ENCODE assay signal across 23 mouse cellular contexts in genomic region chr15:83601185-83601584, GRCm38 (mm10). TPM values are rescaled to one million over a fixed set of nuclear protein-coding genes. Genes with fewer than 3 reads are reported as not detected.
DNase-seq lines count a peak whose midpoint lies in the region; ATAC-seq and TF ChIP-seq lines count a peak whose summit lies in the region.
"Had no signal": no experiment of that assay in that cellular context is flagged by ENCODE, and none has a peak within 500 bp of the region (broad histone marks: within the 10 kb centered on the region; RNA-seq: fewer than 3 reads in every experiment).

No protein-coding gene starts in this region.

- 53% methylated on average over 4 of the region's 4 CpGs for WGBS in liver, embryonic 11.5 days

- peak overlapping the region; percentile 34; the same call in 1 of the 2 replicates for H3K9ac ChIP-seq in liver, embryonic 11.5 days (ENCODE audit: low read depth, low read length)
- H3K9ac ChIP-seq in MEL (ENCODE audit: control insufficient read depth, low read depth, low read length, poor library complexity, severe bottlenecking) = no peak overlapping the region
- H3K9ac ChIP-seq: heart, embryonic 13.5 days; limb, embryonic 13.5 days; lung, embryonic 14.5 days; midbrain, embryonic 13.5 days; neural tube, embryonic 15.5 days had no signal

- TF ChIP-seq RAD21 in MEL (IDR thresholded peaks at IDR 0.05; ENCODE audit: low read depth, low read length) = no peak

- TF ChIP-seq CTCF in MEL (IDR thresholded peaks at IDR 0.05 in 2 of 3, conservative IDR thresholded peaks at IDR 0.05 in 1 of 3; ENCODE audit: control insufficient read depth in 1 of 3, insufficient read depth in 1 of 3, low read depth in 2 of 3, low read length in 3 of 3, poor library complexity in 1 of 3, severe bottlenecking in 1 of 3) = no peak

- peak; percentile 56 to 73 for TF ChIP-seq EP300 in MEL (IDR thresholded peaks at IDR 0.05; ENCODE audit: low read depth in 1 of 2, low read length in 2 of 2)

- no peaks in the 10 kb centered on the region for H3K79me2 ChIP-seq in MEL (ENCODE audit: control insufficient read depth, insufficient read depth, low read length, poor library complexity)

- H3K4me1 ChIP-seq in liver, embryonic 11.5 days (replicated peaks; ENCODE audit: control insufficient read depth, insufficient read depth, low read length) = peaks cover 19% of the 10 kb centered on the region
- H3K4me1 ChIP-seq in MEL (ENCODE audit: control insufficient read depth in 1 of 2, insufficient read depth in 2 of 2, low read length in 2 of 2) = peaks cover 9 to 17% of the 10 kb centered on the region in 2 experiments
- H3K4me1 ChIP-seq: limb, embryonic 13.5 days; midbrain, embryonic 13.5 days; neural tube, embryonic 15.5 days had no signal

- no peaks in the 10 kb centered on the region for H3K36me3 ChIP-seq in liver, embryonic 11.5 days (ENCODE audit: control insufficient read depth, insufficient read depth, low read length)
- H3K36me3 ChIP-seq in MEL (ENCODE audit: control insufficient read depth in 1 of 2, insufficient read depth in 2 of 2, low read length in 2 of 2) = peaks cover 0 to 7% of the 10 kb centered on the region in 2 experiments; a peak in 2 of 4 replicates
- H3K36me3 ChIP-seq: heart, embryonic 13.5 days; limb, embryonic 13.5 days; midbrain, embryonic 13.5 days; neural tube, embryonic 15.5 days had no signal

- no peak for TF ChIP-seq POLR2A in MEL (IDR thresholded peaks at IDR 0.05; ENCODE audit: control insufficient read depth in 1 of 2, insufficient read depth in 1 of 2, low read depth in 1 of 2, low read length in 2 of 2, poor library complexity in 1 of 2)

- H3K27ac ChIP-seq in liver, embryonic 11.5 days (ENCODE audit: low read depth, low read length) = no peak overlapping the region
- H3K27ac ChIP-seq in MEL (ENCODE audit: control insufficient read depth, low read depth, low read length) = 0 out of 2 replicates have a peak overlapping the region, but pooled peaks have one; percentile 33
- H3K27ac ChIP-seq: heart, embryonic 13.5 days; hindbrain, postnatal 0 days; limb, embryonic 13.5 days; midbrain, embryonic 13.5 days; neural tube, embryonic 15.5 days had no signal

- H3K9me3 ChIP-seq in liver, embryonic 11.5 days (ENCODE audit: control insufficient read depth, low read length) = no peaks in the 10 kb centered on the region
- no peaks in the 10 kb centered on the region for H3K9me3 ChIP-seq in MEL (replicated peaks; ENCODE audit: insufficient read depth, low read length)
- H3K9me3 ChIP-seq: heart, embryonic 13.5 days; limb, embryonic 13.5 days; midbrain, embryonic 13.5 days; neural tube, embryonic 15.5 days had no signal

- no peak for DNase-seq in liver, embryonic 11.5 days (ENCODE audit: low spot score)
- DNase-seq in liver (no peak), MEL (ENCODE audit: low read depth, low spot score) (peak; percentile 44)
- peak; percentile 48 for DNase-seq in naive thymus-derived CD4-positive, alpha-beta T cell, adult 2 months (ENCODE audit: low read depth)
- DNase-seq in thymus, postnatal 36 days = peak; percentile 54 to 70
- DNase-seq in urinary bladder, postnatal 10 days (ENCODE audit: low spot score) = no peak
- DNase-seq in cerebellum, postnatal 14 days = no peak
- DNase-seq: adrenal gland, postnatal 25 days; cerebellum, adult 11-12 months; cerebellum, postnatal 25 days; gastrocnemius, postnatal 10 days; heart, adult 11 months; kidney, adult 18-20 months; kidney, postnatal 10 days; layer of hippocampus, postnatal 36 days; lung, embryonic 14.5 days; lung, postnatal 4 days had no signal

- no peak; the same call in 1 of the 2 replicates for ATAC-seq in liver, embryonic 11.5 days (replicated peaks; ENCODE audit: low FRiP score)
- ATAC-seq: activated CD4-positive, CD25-positive, alpha-beta regulatory T cell, adult 4 months; hindbrain, postnatal 0 days; midbrain, embryonic 13.5 days had no signal

- H3K4me3 ChIP-seq in liver, embryonic 11.5 days (ENCODE audit: low read depth, low read length) = no peak overlapping the region
- no peak overlapping the region for H3K4me3 ChIP-seq in MEL (ENCODE audit: control insufficient read depth in 1 of 2, insufficient read depth in 1 of 2, low read depth in 2 of 2, low read length in 2 of 2)
- H3K4me3 ChIP-seq: heart, embryonic 13.5 days; limb, embryonic 13.5 days; midbrain, embryonic 13.5 days; neural tube, embryonic 15.5 days had no signal

- H3K27me3 ChIP-seq in liver, embryonic 11.5 days (replicated peaks; ENCODE audit: control insufficient read depth, insufficient read depth, low read length) = no peaks in the 10 kb centered on the region
- H3K27me3 ChIP-seq in MEL (ENCODE audit: control insufficient read depth in 1 of 2, insufficient read depth in 2 of 2, low read length in 2 of 2) = no peaks in the 10 kb centered on the region
- H3K27me3 ChIP-seq: heart, embryonic 13.5 days; limb, embryonic 13.5 days; midbrain, embryonic 13.5 days; neural tube, embryonic 15.5 days had no signal

- peak overlapping the region; percentile 18; the same call in 1 of the 2 replicates for H3K4me2 ChIP-seq in liver, embryonic 11.5 days
- H3K4me2 ChIP-seq: heart, embryonic 13.5 days; limb, embryonic 13.5 days; lung, embryonic 14.5 days; midbrain, embryonic 13.5 days; neural tube, embryonic 15.5 days had no signal

TF ChIP-seq in MEL, 35 proteins besides CTCF, POLR2A, EP300 and RAD21:
- TF ChIP-seq ZNF384 (IDR thresholded peaks at IDR 0.05; ENCODE audit: low read depth, low read length) (no peak), KAT2A (conservative IDR thresholded peaks at IDR 0.05; ENCODE audit: low read depth, low read length) (no peak), ETS1 (IDR thresholded peaks at IDR 0.05; ENCODE audit: low read depth, low read length) (peak; percentile 61), ZKSCAN1 (IDR thresholded peaks at IDR 0.05; ENCODE audit: low read depth, low read length) (no peak), MYC (IDR thresholded peaks at IDR 0.05; ENCODE audit: low read depth, low read length) (no peak), BHLHE40 (IDR thresholded peaks at IDR 0.05; ENCODE audit: borderline replicate concordance, low read depth, low read length) (no peak), USF1 (IDR thresholded peaks at IDR 0.05; ENCODE audit: low read depth, low read length) (no peak), MAX (IDR thresholded peaks at IDR 0.05; ENCODE audit: low read length) (no peak), TBP (IDR thresholded peaks at IDR 0.05; ENCODE audit: low read depth, low read length) (peak; percentile 34; the same call in 1 of the 2 replicates), TAL1 (IDR thresholded peaks at IDR 0.05; ENCODE audit: low read length) (no peak), MYB (IDR thresholded peaks at IDR 0.05; ENCODE audit: low read depth, low read length) (peak; percentile 85), E2F4 (IDR thresholded peaks at IDR 0.05; ENCODE audit: borderline replicate concordance, low read depth, low read length) (no peak), CHD2 (IDR thresholded peaks at IDR 0.05; ENCODE audit: low read length) (peak; percentile 47; the same call in 1 of the 2 replicates), NELFE (IDR thresholded peaks at IDR 0.05; ENCODE audit: low read depth, low read length) (no peak), TCF12 (IDR thresholded peaks at IDR 0.05; ENCODE audit: low read depth, low read length) (peak; percentile 61), SIN3A (IDR thresholded peaks at IDR 0.05; ENCODE audit: low read length) (peak; percentile 41; the same call in 1 of the 2 replicates)

RNA-seq across cellular contexts. Expression of gene Ttll12, which starts 6.2 kb away (rescaled TPM):
- polyA plus RNA-seq in liver, embryonic 11.5 days (2014; fragmentation: Nextera tagmentation; extraction: Ambion mirVana) = 81.4 and 87.1 TPM in 2 replicates
- 41.9 and 43.9 TPM in 2 replicates for total RNA-seq in MEL (2012; rRNA removed)
- polyA plus RNA-seq in MEL (2012; ENCODE audit: insufficient read depth in 1 of 2, insufficient read length in 2 of 2, low read depth in 1 of 2, low replicate concordance in 2 of 2, missing spikeins in 1 of 2) = 10 to 100 TPM in 1 of 2 experiments, not detected in 1; 76.5 TPM

RNA-seq across cellular contexts. Expression of gene Mcat, which starts 37.6 kb away (rescaled TPM):
- polyA plus RNA-seq in liver, embryonic 11.5 days (2014; fragmentation: Nextera tagmentation; extraction: Ambion mirVana) = 38.6 and 39.3 TPM in 2 replicates
- total RNA-seq in MEL (2012; rRNA removed) = 32.6 and 35.9 TPM in 2 replicates
- polyA plus RNA-seq in MEL (2012; ENCODE audit: insufficient read depth in 1 of 2, insufficient read length in 2 of 2, low read depth in 1 of 2, low replicate concordance in 2 of 2, missing spikeins in 1 of 2) = 10 to 100 TPM in 1 of 2 experiments, not detected in 1; 28.8 TPM

RNA-seq across cellular contexts. Expression of gene Tspo, which starts 37.8 kb away (rescaled TPM):
- 144 and 150 TPM in 2 replicates for polyA plus RNA-seq in liver, embryonic 11.5 days (2014; fragmentation: Nextera tagmentation; extraction: Ambion mirVana)
- total RNA-seq in MEL (2012; rRNA removed) = 61.3 and 80.0 TPM in 2 replicates
- polyA plus RNA-seq in MEL (2012; ENCODE audit: insufficient read depth in 1 of 2, insufficient read length in 2 of 2, low read depth in 1 of 2, low replicate concordance in 2 of 2, missing spikeins in 1 of 2) = 10 to 100 TPM in 1 of 2 experiments, not detected in 1; 66.5 TPM

Comparison
In these comparisons a context has a peak if more than half of its experiments do, and no peak if none do; other contexts are left out.
1. DNase-seq: peak in MEL (single experiment), naive thymus-derived CD4-positive, alpha-beta T cell, adult 2 months (single experiment) and thymus, postnatal 36 days (2 of 2); none in liver, embryonic 11.5 days (single experiment), liver (single experiment), urinary bladder, postnatal 10 days (single experiment) and cerebellum, postnatal 14 days (0 of 2).